Mouse (Mus musculus): ENCODE measurements around the gene Fcgrt. TPM values are rescaled to one million over a fixed set of nuclear protein-coding genes. Genes with fewer than 3 reads are reported as not detected.

Gene Fcgrt
- total and polyA plus RNA-seq, 3 experiments = 0.27 to 1.7 TPM; not detected in 1

DNA sequence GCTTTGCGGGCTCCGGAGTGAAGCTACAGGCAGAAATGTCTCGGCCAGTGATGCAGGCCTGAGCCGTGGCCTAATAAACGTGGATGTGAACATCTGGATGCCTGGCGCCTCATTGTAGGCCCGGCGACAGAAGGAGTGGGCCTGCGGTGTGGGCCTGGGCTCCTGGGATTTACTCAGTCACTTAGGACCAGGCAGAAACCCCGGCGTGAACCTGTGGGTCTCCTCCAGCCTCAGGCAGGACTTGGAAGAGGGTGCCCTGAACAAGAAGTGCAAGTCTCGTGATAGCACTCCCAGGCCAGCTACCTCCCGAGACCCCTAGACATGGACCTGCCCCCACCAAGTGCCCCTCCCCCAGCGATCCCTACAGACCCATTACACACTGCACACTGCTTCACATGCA is 26.3 kb downstream of the Fcgrt start:
- no peak overlapping the region for H3K27ac ChIP-seq (ENCODE audit: control insufficient read depth, low read depth, low read length)
- peaks cover 0 to 2% of the 10 kb centered on the region in 2 experiments; a peak in 1 of 4 replicates for H3K36me3 ChIP-seq (ENCODE audit: control insufficient read depth in 1 of 2, insufficient read depth in 2 of 2, low read length in 2 of 2)
- peaks cover 0 to 4% of the 10 kb centered on the region in 2 experiments; a peak in 1 of 4 replicates for H3K4me1 ChIP-seq (ENCODE audit: control insufficient read depth in 1 of 2, insufficient read depth in 2 of 2, low read length in 2 of 2)
- no peak overlapping the region for H3K9ac ChIP-seq (ENCODE audit: control insufficient read depth, low read depth, low read length, poor library complexity, severe bottlenecking)
- H3K27me3 ChIP-seq (ENCODE audit: control insufficient read depth in 1 of 2, insufficient read depth in 2 of 2, low read length in 2 of 2) = no peaks in the 10 kb centered on the region
- no peak for DNase-seq (ENCODE audit: low read depth, low spot score)
- H3K9me3 ChIP-seq (replicated peaks; ENCODE audit: insufficient read depth, low read length) = no peaks in the 10 kb centered on the region
- TF ChIP-seq UBTF (IDR thresholded peaks at IDR 0.05; ENCODE audit: borderline replicate concordance, insufficient read depth, low read depth, low read length) (no peak), GABPA (IDR thresholded peaks at IDR 0.05; ENCODE audit: low read depth, low read length) (no peak), MAZ (IDR thresholded peaks at IDR 0.05; ENCODE audit: low read depth, low read length) (no peak), MAX (IDR thresholded peaks at IDR 0.05; ENCODE audit: low read length) (no peak), CTCF (IDR thresholded peaks at IDR 0.05 in 2 of 3, conservative IDR thresholded peaks at IDR 0.05 in 1 of 3; ENCODE audit: control insufficient read depth in 1 of 3, insufficient read depth in 1 of 3, low read depth in 2 of 3, low read length in 3 of 3, poor library complexity in 1 of 3, severe bottlenecking in 1 of 3) (no peak), USF1 (IDR thresholded peaks at IDR 0.05; ENCODE audit: low read depth, low read length) (no peak), ETS1 (IDR thresholded peaks at IDR 0.05; ENCODE audit: low read depth, low read length) (no peak), NELFE (IDR thresholded peaks at IDR 0.05; ENCODE audit: low read depth, low read length) (no peak), RAD21 (IDR thresholded peaks at IDR 0.05; ENCODE audit: low read depth, low read length) (no peak), ZMIZ1 (IDR thresholded peaks at IDR 0.05; ENCODE audit: low read depth, low read length) (no peak), MAFK (IDR thresholded peaks at IDR 0.05; ENCODE audit: borderline replicate concordance, low read depth, low read length) (no peak), POLR2AphosphoS5 (IDR thresholded peaks at IDR 0.05; ENCODE audit: borderline replicate concordance, low read depth, low read length) (no peak), USF2 (IDR thresholded peaks at IDR 0.05; ENCODE audit: borderline replicate concordance in 1 of 2, insufficient read depth in 1 of 2, low read depth in 1 of 2, low read length in 2 of 2) (no peak), CHD2 (IDR thresholded peaks at IDR 0.05; ENCODE audit: low read length) (no peak), MYB (IDR thresholded peaks at IDR 0.05; ENCODE audit: low read depth, low read length) (no peak)
- H3K79me2 ChIP-seq (ENCODE audit: control insufficient read depth, insufficient read depth, low read length, poor library complexity) = no peaks in the 10 kb centered on the region; the same call in 1 of the 2 replicates
- H3K4me3 ChIP-seq (ENCODE audit: control insufficient read depth in 1 of 2, insufficient read depth in 1 of 2, low read depth in 2 of 2, low read length in 2 of 2) = no peak overlapping the region

DNA sequence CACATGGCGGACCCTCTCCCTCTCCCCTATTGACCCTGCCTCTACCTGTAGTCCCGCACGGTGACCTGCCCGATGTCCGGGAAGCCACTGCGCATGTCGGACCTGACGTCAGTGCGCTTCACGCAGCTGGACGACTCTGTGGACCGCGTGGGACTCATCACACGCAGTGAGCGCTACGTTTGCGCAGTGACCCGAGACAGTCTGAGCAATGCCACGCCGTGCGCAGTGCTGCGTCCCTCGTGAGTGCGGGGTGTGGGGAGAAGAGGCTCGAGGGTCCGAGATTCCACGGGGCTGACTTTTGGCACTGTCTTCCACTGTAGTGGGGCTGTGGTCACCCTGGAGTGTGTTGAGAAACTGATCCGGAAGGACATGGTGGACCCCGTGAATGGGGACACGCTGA is 27.1 kb downstream of the Fcgrt start:
- H3K4me3 ChIP-seq (ENCODE audit: control insufficient read depth in 1 of 2, insufficient read depth in 1 of 2, low read depth in 2 of 2, low read length in 2 of 2) = no peak overlapping the region
- H3K27me3 ChIP-seq (ENCODE audit: control insufficient read depth in 1 of 2, insufficient read depth in 2 of 2, low read length in 2 of 2) = no peaks in the 10 kb centered on the region
- H3K9ac ChIP-seq (ENCODE audit: control insufficient read depth, low read depth, low read length, poor library complexity, severe bottlenecking) = no peak overlapping the region
- H3K36me3 ChIP-seq (ENCODE audit: control insufficient read depth in 1 of 2, insufficient read depth in 2 of 2, low read length in 2 of 2) = peaks cover 0 to 2% of the 10 kb centered on the region in 2 experiments; a peak in 1 of 4 replicates
- no peak for DNase-seq (ENCODE audit: low read depth, low spot score)
- TF ChIP-seq CTCF (IDR thresholded peaks at IDR 0.05 in 2 of 3, conservative IDR thresholded peaks at IDR 0.05 in 1 of 3; ENCODE audit: control insufficient read depth in 1 of 3, insufficient read depth in 1 of 3, low read depth in 2 of 3, low read length in 3 of 3, poor library complexity in 1 of 3, severe bottlenecking in 1 of 3) = no peak
- TF ChIP-seq GATA1 (IDR thresholded peaks at IDR 0.05; ENCODE audit: low read depth, low read length) = no peak
- TF ChIP-seq ETS1 (IDR thresholded peaks at IDR 0.05; ENCODE audit: low read depth, low read length) = no peak
- TF ChIP-seq RAD21 (IDR thresholded peaks at IDR 0.05; ENCODE audit: low read depth, low read length) = no peak
- TF ChIP-seq ZC3H11A (IDR thresholded peaks at IDR 0.05; ENCODE audit: low read depth, low read length) = no peak
- TF ChIP-seq ZNF384 (IDR thresholded peaks at IDR 0.05; ENCODE audit: low read depth, low read length) = no peak
- TF ChIP-seq SMC3 (IDR thresholded peaks at IDR 0.05; ENCODE audit: low read depth, low read length) = no peak
- no peak for TF ChIP-seq BHLHE40 (IDR thresholded peaks at IDR 0.05; ENCODE audit: borderline replicate concordance, low read depth, low read length)
- TF ChIP-seq E2F4 (IDR thresholded peaks at IDR 0.05; ENCODE audit: borderline replicate concordance, low read depth, low read length) = no peak
- no peak for TF ChIP-seq MAX (IDR thresholded peaks at IDR 0.05; ENCODE audit: low read length)
- no peak for TF ChIP-seq TBP (IDR thresholded peaks at IDR 0.05; ENCODE audit: low read depth, low read length)
- no peak for TF ChIP-seq RCOR1 (IDR thresholded peaks at IDR 0.05; ENCODE audit: low read depth, low read length)
- no peak for TF ChIP-seq USF1 (IDR thresholded peaks at IDR 0.05; ENCODE audit: low read depth, low read length)
- TF ChIP-seq GABPA (IDR thresholded peaks at IDR 0.05; ENCODE audit: low read depth, low read length) = no peak
- no peak for TF ChIP-seq JUND (IDR thresholded peaks at IDR 0.05; ENCODE audit: low read depth, low read length)
- no peak for TF ChIP-seq ZMIZ1 (IDR thresholded peaks at IDR 0.05; ENCODE audit: low read depth, low read length)
- TF ChIP-seq TAL1 (IDR thresholded peaks at IDR 0.05; ENCODE audit: low read length) = no peak
- TF ChIP-seq POLR2AphosphoS5 (IDR thresholded peaks at IDR 0.05; ENCODE audit: borderline replicate concordance, low read depth, low read length) = no peak
- TF ChIP-seq MYC (IDR thresholded peaks at IDR 0.05; ENCODE audit: low read depth, low read length) = no peak
- no peaks in the 10 kb centered on the region; the same call in 1 of the 2 replicates for H3K79me2 ChIP-seq (ENCODE audit: control insufficient read depth, insufficient read depth, low read length, poor library complexity)
- peaks cover 0 to 4% of the 10 kb centered on the region in 2 experiments; a peak in 1 of 4 replicates for H3K4me1 ChIP-seq (ENCODE audit: control insufficient read depth in 1 of 2, insufficient read depth in 2 of 2, low read length in 2 of 2)
- H3K9me3 ChIP-seq (replicated peaks; ENCODE audit: insufficient read depth, low read length) = no peaks in the 10 kb centered on the region
- H3K27ac ChIP-seq (ENCODE audit: control insufficient read depth, low read depth, low read length) = no peak overlapping the region
